Mouse (Mus musculus): ENCODE results near the gene E130208F15Rik.

The E130208F15Rik gene

GRCm38 (mm10) chr7:30321539-30322284, at the start of gene E130208F15Rik:
E130208F15Rik (plus strand) TSS chr7:30321740.
- peak; percentile 64 to 77 for DNase-seq (ENCODE audit: low read depth in 2 of 2, low spot score in 2 of 2)

DNA sequence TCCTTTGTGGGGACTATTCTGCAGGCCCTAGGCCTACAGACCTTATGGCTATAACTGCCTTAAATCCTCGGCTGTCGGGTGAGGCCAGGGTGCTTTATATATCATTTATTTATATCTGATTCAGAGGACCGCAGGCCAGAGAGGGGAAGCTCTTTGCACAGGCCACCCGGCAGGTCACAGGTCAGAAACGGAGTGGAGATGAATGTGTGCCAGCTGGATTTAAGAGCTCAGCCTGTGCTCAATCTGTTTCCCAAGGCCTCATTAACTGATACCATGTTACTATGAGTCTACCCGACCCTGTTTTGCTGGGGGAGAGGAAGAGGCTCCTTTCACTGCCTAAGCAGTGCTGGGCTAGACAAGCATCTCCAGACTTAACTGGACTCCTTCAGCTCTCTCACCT, 47.2 kb upstream of the E130208F15Rik start:
- no peak for DNase-seq (ENCODE audit: low read depth in 2 of 2, low spot score in 2 of 2)

- no peak for DNase-seq (ENCODE audit: low read depth in 2 of 2, low spot score in 2 of 2)
Observed at GRCm38 (mm10) chr7:30278911-30279310, 42.6 kb upstream of the E130208F15Rik start.

DNA sequence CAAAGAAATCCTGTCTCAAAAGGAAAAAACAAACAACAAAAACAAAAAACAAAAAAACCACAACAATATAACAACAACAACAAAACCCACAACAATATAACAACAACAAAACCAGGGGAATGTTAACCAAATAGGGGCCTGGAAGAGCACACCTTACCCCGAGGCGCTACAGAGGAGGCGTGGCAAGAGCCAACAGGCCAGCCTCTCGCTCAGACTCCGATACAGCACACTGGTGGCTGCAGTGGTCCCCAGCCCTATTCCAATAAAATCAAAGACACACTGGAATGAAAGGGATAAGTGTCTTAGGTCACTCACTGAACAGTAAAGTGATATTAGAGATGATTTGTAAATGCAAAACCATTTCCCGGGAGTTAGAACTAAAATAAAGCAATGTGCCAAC, 42.0 kb upstream of the E130208F15Rik start:
- DNase-seq (ENCODE audit: low read depth in 2 of 2, low spot score in 2 of 2): no peak

GRCm38 (mm10) chr7:30279951-30280669, 41.4 kb upstream of the E130208F15Rik start, which contains the start of the genes Thap8 and Wdr62:
Thap8 (plus strand) TSS chr7:30280094.
Wdr62 (minus strand) TSS chr7:30280419.
- DNase-seq (ENCODE audit: low read depth in 2 of 2, low spot score in 2 of 2): peak; percentile 85 to 87

- DNase-seq (ENCODE audit: low read depth in 2 of 2, low spot score in 2 of 2): peak; percentile 59 to 69
Observed at GRCm38 (mm10) chr7:30280670-30281138, 40.8 kb upstream of the E130208F15Rik start.

DNA sequence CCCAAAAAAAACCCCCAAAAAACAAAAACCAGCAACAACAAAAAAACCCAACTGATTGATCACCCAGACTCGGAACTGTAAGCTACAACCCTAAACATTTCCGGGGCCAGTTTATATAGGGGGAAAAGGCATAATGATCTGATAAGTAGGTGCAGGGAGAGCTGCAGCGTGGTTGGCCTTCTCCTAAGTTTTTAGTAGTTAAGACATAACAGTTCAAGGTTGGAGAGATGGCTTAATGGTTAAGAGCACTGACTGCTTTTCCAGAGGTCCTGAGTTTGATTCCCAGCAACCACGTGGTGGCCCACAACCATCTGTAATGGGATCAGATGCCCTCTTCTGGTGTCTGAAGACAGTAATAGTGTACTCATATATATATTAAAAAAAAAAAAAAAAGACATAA, 40.0 kb upstream of the E130208F15Rik start:
- no peak for DNase-seq (ENCODE audit: low read depth in 2 of 2, low spot score in 2 of 2)

- DNase-seq (ENCODE audit: low read depth in 2 of 2, low spot score in 2 of 2): no peak
Observed at GRCm38 (mm10) chr7:30282740-30283139, 38.8 kb upstream of the E130208F15Rik start.

- no peak for DNase-seq (ENCODE audit: low read depth in 2 of 2, low spot score in 2 of 2)
Observed at GRCm38 (mm10) chr7:30286701-30287410, 34.7 kb upstream of the E130208F15Rik start.

GRCm38 (mm10) chr7:30288046-30288445, 33.5 kb upstream of the E130208F15Rik start:
- no peak for DNase-seq (ENCODE audit: low read depth in 2 of 2, low spot score in 2 of 2)

DNA sequence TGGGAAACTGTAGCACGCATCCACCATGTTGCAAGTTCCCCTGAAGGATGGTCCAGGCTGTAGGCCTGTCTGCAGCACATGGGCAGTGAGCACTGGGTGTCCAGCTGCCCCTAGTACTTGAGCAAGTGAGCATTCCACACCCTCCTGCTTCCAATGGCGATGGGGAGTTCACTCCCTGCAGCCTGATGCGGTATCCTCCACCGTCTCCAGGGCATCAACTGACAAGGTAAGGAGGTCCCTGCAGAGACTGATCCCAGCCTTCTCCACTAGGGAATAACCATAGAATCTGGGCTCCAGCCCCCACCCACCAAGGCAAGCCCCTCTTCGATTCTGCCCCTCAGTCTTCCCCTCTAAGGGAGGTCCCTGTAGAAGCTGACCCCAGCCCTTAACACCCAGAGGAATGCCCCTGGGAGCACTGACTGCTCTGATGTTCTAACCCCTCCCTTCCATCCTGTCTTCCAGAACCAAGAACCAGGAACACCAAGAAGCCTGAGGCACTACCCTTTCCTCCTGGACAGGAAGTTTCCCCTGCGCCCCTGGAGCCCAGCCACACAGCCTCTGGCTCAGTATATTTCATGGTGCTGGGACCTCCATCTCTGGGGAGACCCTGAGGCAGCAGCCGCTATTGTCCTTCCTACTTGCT, 32.3 kb upstream of the E130208F15Rik start:
- no peak for DNase-seq (ENCODE audit: low read depth in 2 of 2, low spot score in 2 of 2)

DNA sequence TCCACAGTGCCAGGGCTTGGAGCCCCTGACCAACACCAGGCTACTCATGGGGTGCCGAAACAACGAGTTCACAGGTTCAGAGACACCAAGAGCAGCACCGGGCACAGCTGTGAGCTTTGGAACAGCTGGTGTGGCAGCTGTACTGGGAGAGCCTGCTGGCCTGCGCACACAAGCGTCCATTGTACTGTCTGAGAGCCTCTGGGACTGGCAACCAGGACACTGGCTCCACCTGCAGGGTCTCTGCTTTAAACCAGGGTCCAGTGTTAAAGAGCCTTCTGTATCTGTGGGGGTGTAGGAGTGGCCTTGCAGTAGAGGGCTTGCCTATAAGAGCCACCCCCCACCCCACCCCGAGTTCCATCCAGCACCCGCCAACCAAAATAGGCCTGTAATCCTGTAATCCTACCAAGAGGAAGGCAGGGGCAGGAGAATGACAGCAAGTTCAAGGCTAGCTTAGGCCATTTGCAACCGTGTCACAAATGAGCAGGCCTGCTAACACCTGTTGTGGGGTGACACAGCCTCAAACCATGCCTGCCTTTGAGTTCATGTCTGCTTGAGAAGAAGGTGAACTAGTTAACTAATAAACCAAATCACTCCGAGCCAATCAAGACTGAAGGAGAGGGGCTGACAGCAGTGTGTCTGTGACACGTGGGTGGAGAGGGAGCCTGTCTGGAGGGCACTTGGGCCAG, 31.7 kb upstream of the E130208F15Rik start:
- no peak for DNase-seq (ENCODE audit: low read depth in 2 of 2, low spot score in 2 of 2)

DNA sequence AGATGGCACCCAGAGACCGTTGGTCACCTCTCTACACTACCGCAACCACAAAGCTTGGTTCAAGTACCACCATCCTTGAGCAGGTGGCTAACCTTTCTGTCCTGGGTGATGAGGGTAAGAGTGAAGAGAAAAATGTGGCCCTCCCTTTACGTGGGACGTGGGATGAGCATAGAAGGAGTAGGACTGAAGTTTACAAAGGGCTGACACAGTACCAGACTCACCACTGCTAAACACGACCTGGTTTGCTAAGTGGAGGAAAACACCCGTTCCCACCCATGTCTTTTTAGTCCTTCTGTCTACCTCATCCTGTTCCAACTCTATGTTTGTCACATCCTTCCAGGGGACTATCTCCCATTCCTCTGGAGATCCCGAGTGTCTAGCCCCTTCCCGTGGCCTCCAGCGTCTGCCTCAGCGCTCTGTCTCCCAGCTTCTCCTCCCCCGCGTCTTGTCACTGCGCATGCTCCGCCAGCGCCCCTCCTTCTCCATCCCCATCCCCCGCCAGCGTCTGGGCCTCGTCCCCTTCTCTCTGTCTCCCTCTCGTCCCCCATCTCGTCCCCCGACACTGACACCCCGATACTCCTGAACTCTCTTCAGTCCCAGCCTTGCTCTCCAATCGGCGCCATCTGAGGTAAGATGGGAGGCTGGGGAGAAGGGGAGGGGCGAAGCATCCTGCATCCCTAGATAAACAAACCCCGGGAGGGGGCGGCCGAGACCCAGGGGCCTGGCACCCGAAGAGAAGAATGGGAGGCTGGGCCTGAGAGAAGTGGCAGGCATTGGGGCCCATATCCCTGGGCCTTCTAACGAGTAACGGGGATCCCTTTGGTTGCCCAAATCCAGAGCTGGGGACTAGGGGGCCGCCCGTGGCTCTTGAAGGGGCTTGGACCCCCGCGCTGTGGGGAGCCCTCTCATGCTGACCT, 30.1 kb upstream of the E130208F15Rik start, which contains the start of gene Clip3:
Gene Clip3 (plus strand): TSS at position 514 of the 917 bp plus-strand sequence.
- no peak for DNase-seq (ENCODE audit: low read depth in 2 of 2, low spot score in 2 of 2)

DNA sequence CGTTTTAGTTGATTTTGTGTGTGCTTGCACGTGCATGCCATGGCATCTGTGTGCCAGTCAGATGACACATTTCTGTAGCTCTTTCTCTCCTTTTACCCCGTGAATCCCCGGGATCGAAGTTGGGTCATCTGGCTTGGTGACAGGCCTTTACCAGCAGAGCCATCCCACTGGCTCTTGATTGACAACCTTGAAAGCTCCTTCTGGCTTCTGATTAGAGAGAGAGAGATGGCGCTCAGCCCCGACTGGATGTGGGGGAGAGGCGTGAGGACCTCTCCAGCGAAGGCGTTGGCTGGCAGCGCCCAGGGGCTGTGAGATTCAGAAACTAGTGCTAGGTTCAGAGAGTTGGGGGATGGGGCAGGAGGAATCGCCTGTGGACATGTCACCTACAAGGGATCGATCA, 27.7 kb upstream of the E130208F15Rik start:
- no peak for DNase-seq (ENCODE audit: low read depth in 2 of 2, low spot score in 2 of 2)

- DNase-seq (ENCODE audit: low read depth in 2 of 2, low spot score in 2 of 2): no peak
Observed at GRCm38 (mm10) chr7:30294296-30294695, 27.2 kb upstream of the E130208F15Rik start.

- DNase-seq (ENCODE audit: low read depth in 2 of 2, low spot score in 2 of 2): no peak
Observed at GRCm38 (mm10) chr7:30295103-30295502, 26.4 kb upstream of the E130208F15Rik start.

- no peak for DNase-seq (ENCODE audit: low read depth in 2 of 2, low spot score in 2 of 2)
Observed at GRCm38 (mm10) chr7:30296816-30297215, 24.7 kb upstream of the E130208F15Rik start.

DNA sequence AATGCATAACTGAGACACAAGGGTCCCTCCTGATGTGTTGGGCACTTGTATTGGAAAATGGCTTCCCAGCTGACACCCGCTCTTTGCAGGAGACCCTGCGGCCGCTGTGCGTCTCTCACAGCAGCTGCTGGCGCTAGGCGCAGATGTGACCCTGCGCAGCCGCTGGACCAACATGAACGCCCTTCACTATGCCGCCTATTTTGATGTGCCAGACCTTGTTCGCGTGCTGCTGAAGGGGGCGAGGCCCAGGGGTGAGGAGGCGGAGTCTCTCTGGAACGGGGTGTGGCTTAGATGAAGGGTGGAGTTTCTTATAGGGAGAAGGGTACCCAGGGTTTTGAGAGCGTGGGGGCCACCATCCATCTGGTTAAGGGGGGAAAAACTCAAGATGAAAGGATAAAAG, 24.3 kb upstream of the E130208F15Rik start:
- no peak for DNase-seq (ENCODE audit: low read depth in 2 of 2, low spot score in 2 of 2)

DNA sequence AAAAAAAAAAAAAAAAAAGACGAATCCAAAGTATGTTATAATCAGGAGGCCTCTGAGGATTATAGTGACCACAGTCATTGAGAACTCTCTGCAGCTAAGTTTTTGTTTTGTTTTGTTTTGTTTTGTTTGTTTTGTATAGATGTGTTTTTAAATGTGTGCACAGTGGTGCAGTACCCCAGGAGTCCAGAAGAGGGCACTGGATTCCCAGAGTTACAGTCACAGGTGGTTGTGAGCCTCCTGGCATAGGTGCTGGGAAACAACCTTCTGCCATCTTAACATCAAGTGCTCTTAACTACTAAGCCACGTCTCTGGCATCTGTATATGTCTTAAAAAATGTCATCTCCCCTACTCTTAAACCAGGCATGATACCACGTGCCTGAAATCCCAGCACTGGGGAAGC, 20.6 kb upstream of the E130208F15Rik start:
- peak; percentile 25 to 46 for DNase-seq (ENCODE audit: low read depth in 2 of 2, low spot score in 2 of 2)
